Mouse (Mus musculus) liver, embryonic 14.5 days (tissue): ENCODE measurements around the gene Tmem9b.

ENCODE experiments used
- CTCF ChIP-seq: IDR thresholded peaks from 2 replicates; pipeline ENCODE4 v1.5.1; 2016; ENCODE audit warnings: antibody characterized with exemption, low read depth, control low read depth
- EP300 ChIP-seq: IDR thresholded peaks from 2 replicates; pipeline ENCODE4 v1.6.1; 2016; ENCODE audit warnings: antibody characterized with exemption, low read depth

- no peak for TF ChIP-seq CTCF
- no peak for TF ChIP-seq EP300
Observed at GRCm38 (mm10) chr7:109787860-109788259, 35.2 kb upstream of the Tmem9b start.
